Mouse (Mus musculus) embryonic fibroblast, embryonic 13.5 days (primary cell): ENCODE measurements around the gene Sln.

Experiments
- CTCF ChIP-seq: IDR thresholded peaks from 2 replicates; pipeline ENCODE4 v1.5.1; 2011; ENCODE audit warnings: mild to moderate bottlenecking, control low read depth, low read length, moderate library complexity, borderline replicate concordance; ENCODE audit not compliant: insufficient read depth
- POLR2A ChIP-seq: IDR thresholded peaks from 2 replicates; pipeline ENCODE4 v1.6.1; 2011; ENCODE audit warnings: low read depth, mild to moderate bottlenecking, control low read depth, low read length, moderate library complexity

GRCm38 (mm10) chr9:53818760-53819159 is 31.2 kb upstream of the Sln start:
- no peak for TF ChIP-seq CTCF
- TF ChIP-seq POLR2A, result no peak
